Mouse (Mus musculus): ENCODE data around the gene Rab8b.

- TF ChIP-seq CTCF (IDR thresholded peaks at IDR 0.05; ENCODE audit: control insufficient read depth, insufficient read depth, low read length) (no peak), POLR2A (IDR thresholded peaks at IDR 0.05; ENCODE audit: borderline replicate concordance, control insufficient read depth, low read depth, low read length) (no peak)
Measured at GRCm38 (mm10) chr9:66801947-66802346, 117.5 kb downstream of the Rab8b start.
